Mouse (Mus musculus) CH12.LX (cell line): Measurements from ENCODE around the gene Mt1. TPM values are rescaled to one million over a fixed set of nuclear protein-coding genes. Genes with fewer than 3 reads are reported as not detected.

Experiments
- DNase-seq: peaks from one replicate; pipeline ENCODE4 v3.0.0-alpha.2; 2013; ENCODE audit errors: extremely low read depth
- H3K27ac ChIP-seq: 2 replicates; pipeline ENCODE4 v1.5.1; 2012; ENCODE audit warnings: low read depth, mild to moderate bottlenecking, control low read depth, moderate library complexity; ENCODE audit not compliant: insufficient read depth
- H3K27me3 ChIP-seq: replicated peaks from 2 replicates; pipeline ENCODE3; 2012; ENCODE audit warnings: inconsistent platforms
- H3K36me3 ChIP-seq, 2 experiments: replicated peaks in 1 of 2; 2 replicates each; pipeline versions ENCODE3 to v1.6.1; 2012; ENCODE audit warnings: inconsistent platforms in 1 of 2, low read length in 1 of 2, mild to moderate bottlenecking in 1 of 2, mixed read lengths in 1 of 2, moderate library complexity in 1 of 2; ENCODE audit not compliant: control insufficient read depth in 1 of 2, insufficient read depth in 1 of 2
- H3K4me1 ChIP-seq, 2 experiments: 2 replicates each; pipeline ENCODE4 v1.6.1; 2012; ENCODE audit warnings: inconsistent platforms in 1 of 2, moderate library complexity in 1 of 2; ENCODE audit not compliant: insufficient read depth in 2 of 2, control insufficient read depth in 1 of 2
- H3K4me2 ChIP-seq: 2 replicates; pipeline ENCODE4 v1.6.1; 2012; ENCODE audit warnings: low read depth, mild to moderate bottlenecking, control low read depth; ENCODE audit not compliant: poor library complexity, insufficient read depth, severe bottlenecking
- H3K4me3 ChIP-seq, 3 experiments: fragments of 150-350 bp in 1 of 3; sonication (generic) in 1 of 3; replicated peaks in 1 of 3; 2 replicates each; pipeline versions ENCODE3 to v1.5.1; 2011 to 2012; ENCODE audit warnings: low read depth in 2 of 3, low read length in 2 of 3, mild to moderate bottlenecking in 2 of 3, moderate library complexity in 2 of 3, control low read depth in 1 of 3, improper control_type of control experiment in 1 of 3, inconsistent platforms in 1 of 3, mixed read lengths in 1 of 3; ENCODE audit not compliant: poor library complexity in 1 of 3
- H3K79me2 ChIP-seq: replicated peaks from 2 replicates; pipeline ENCODE4 v1.6.1; 2012; ENCODE audit warnings: mild to moderate bottlenecking, moderate library complexity; ENCODE audit not compliant: control insufficient read depth, poor library complexity, insufficient read depth, severe bottlenecking; ENCODE audit errors: extremely low read depth
- H3K9ac ChIP-seq: 2 replicates; pipeline ENCODE4 v1.6.1; 2012; ENCODE audit warnings: low read depth, mild to moderate bottlenecking, control low read depth, moderate library complexity; ENCODE audit not compliant: insufficient read depth
- H3K9me3 ChIP-seq: replicated peaks from 2 replicates; pipeline ENCODE3; 2012; ENCODE audit warnings: low read length, inconsistent platforms, mixed read lengths
- BHLHE40 ChIP-seq: IDR thresholded peaks from 2 replicates; pipeline ENCODE4 v1.6.1; 2011; ENCODE audit warnings: mild to moderate bottlenecking, low read depth, low read length, improper control_type of control experiment
- CHD1 ChIP-seq: IDR thresholded peaks from 2 replicates; pipeline ENCODE4 v1.6.1; 2012; ENCODE audit warnings: low read depth, low read length, improper control_type of control experiment, inconsistent platforms
- CHD2 ChIP-seq: IDR thresholded peaks from 2 replicates; pipeline ENCODE4 v1.6.1; 2011; ENCODE audit warnings: low read length, improper control_type of control experiment
- CTCF ChIP-seq, 2 experiments: IDR thresholded peaks in 1 of 2; conservative IDR thresholded peaks in 1 of 2; 2 replicates each; pipeline ENCODE4 v1.5.1; 2011 to 2012; ENCODE audit warnings: low read depth in 2 of 2, low read length in 2 of 2, improper control_type of control experiment in 1 of 2, inconsistent platforms in 1 of 2, mild to moderate bottlenecking in 1 of 2, moderate library complexity in 1 of 2
- E2F4 ChIP-seq: IDR thresholded peaks from 2 replicates; pipeline ENCODE4 v1.6.1; 2011; ENCODE audit warnings: low read depth, low read length, improper control_type of control experiment; ENCODE audit not compliant: insufficient replicate concordance
- JUN ChIP-seq: IDR thresholded peaks from 2 replicates; pipeline ENCODE4 v1.6.1; 2011; ENCODE audit warnings: low read depth, mild to moderate bottlenecking, low read length, improper control_type of control experiment, moderate library complexity; ENCODE audit not compliant: insufficient read depth
- KAT2A ChIP-seq: IDR thresholded peaks from 2 replicates; pipeline ENCODE4 v1.6.1; 2012; ENCODE audit warnings: low read length, improper control_type of control experiment, inconsistent platforms; ENCODE audit not compliant: insufficient replicate concordance
- MAFK ChIP-seq: IDR thresholded peaks from 2 replicates; pipeline ENCODE4 v1.6.1; 2011; ENCODE audit warnings: low read length, improper control_type of control experiment; ENCODE audit not compliant: insufficient replicate concordance
- MYC ChIP-seq: IDR thresholded peaks from 2 replicates; pipeline ENCODE4 v1.6.1; 2011; ENCODE audit warnings: low read depth, mild to moderate bottlenecking, improper control_type of control experiment, low read length
- NELFE ChIP-seq: IDR thresholded peaks from 2 replicates; pipeline ENCODE4 v1.6.1; 2011; ENCODE audit warnings: low read depth, low read length, improper control_type of control experiment
- PAX5 ChIP-seq: IDR thresholded peaks from 2 replicates; pipeline ENCODE4 v1.6.1; 2012; ENCODE audit warnings: low read length, inconsistent platforms, mixed read lengths
- POLR2A ChIP-seq: IDR thresholded peaks from 2 replicates; pipeline ENCODE4 v1.6.1; 2011; ENCODE audit warnings: low read depth, mild to moderate bottlenecking, improper control_type of control experiment, low read length
- POLR2AphosphoS2 ChIP-seq: IDR thresholded peaks from 2 replicates; pipeline ENCODE4 v1.6.1; 2011; ENCODE audit warnings: low read depth, low read length, improper control_type of control experiment
- RAD21 ChIP-seq: IDR thresholded peaks from 2 replicates; pipeline ENCODE4 v1.6.1; 2011; ENCODE audit warnings: low read depth, mild to moderate bottlenecking, low read length, improper control_type of control experiment, moderate library complexity
- SMC3 ChIP-seq: IDR thresholded peaks from 2 replicates; pipeline ENCODE4 v1.6.1; 2011; ENCODE audit warnings: low read depth, low read length, improper control_type of control experiment
- TBP ChIP-seq: conservative IDR thresholded peaks from 2 replicates; pipeline ENCODE4 v1.6.1; 2011; ENCODE audit warnings: low read depth, low read length, improper control_type of control experiment
- TCF12 ChIP-seq: IDR thresholded peaks from 2 replicates; pipeline ENCODE4 v1.6.1; 2014; ENCODE audit warnings: low read depth, mild to moderate bottlenecking, inconsistent platforms, low read length, improper control_type of control experiment
- USF2 ChIP-seq: conservative IDR thresholded peaks from 2 replicates; pipeline ENCODE4 v1.6.1; 2011; ENCODE audit warnings: low read depth, low read length, improper control_type of control experiment
- ZC3H11A ChIP-seq: IDR thresholded peaks from 2 replicates; pipeline ENCODE4 v1.6.1; 2012; ENCODE audit warnings: low read depth, mild to moderate bottlenecking, inconsistent platforms, low read length, improper control_type of control experiment
- ZKSCAN1 ChIP-seq: IDR thresholded peaks from 2 replicates; pipeline ENCODE4 v1.6.1; 2012; ENCODE audit warnings: low read depth, inconsistent platforms, low read length, improper control_type of control experiment, borderline replicate concordance
- dilution Hi-C: fragments of 300-500 bp; cut with MboI; formaldehyde crosslinking; loops from 2 replicates; pipeline ENCODE4 v1.14.3; 2020; ENCODE audit warnings: low sequenced_read_pairs; ENCODE audit not compliant: extremely low pct_unique_long_range_greater_than_20kb, extremely low pct_ligation_motif_present
- in situ Hi-C: fragments of 300-500 bp; cut with MboI; formaldehyde crosslinking; loops from 3 replicates; pipeline ENCODE4 v1.14.3; 2019; ENCODE audit warnings: low sequenced_read_pairs, low pct_ligation_motif_present, low pct_unique_long_range_greater_than_20kb, mixed read lengths
- polyA plus RNA-seq: library from polyadenylated mRNA; unstranded; fragments of >175 nt; gene quantifications from 2 replicates; pipeline ENCODE4 v1.2.1, GENCODE M21; 2012; ENCODE audit warnings: low read depth; ENCODE audit not compliant: insufficient read length
- total RNA-seq, 2 experiments: library from RNA; depleted of rRNA; stranded (reverse); fragments of 300-350 nt in 1 of 2; fragments of >200 nt in 1 of 2; gene quantifications; 2 replicates each; pipeline ENCODE4 v1.2.3; 2012 to 2014

Mt1 gene
- total and polyA plus RNA-seq, 3 experiments = 19.9 to 239 (median 62.7) TPM

DNA sequence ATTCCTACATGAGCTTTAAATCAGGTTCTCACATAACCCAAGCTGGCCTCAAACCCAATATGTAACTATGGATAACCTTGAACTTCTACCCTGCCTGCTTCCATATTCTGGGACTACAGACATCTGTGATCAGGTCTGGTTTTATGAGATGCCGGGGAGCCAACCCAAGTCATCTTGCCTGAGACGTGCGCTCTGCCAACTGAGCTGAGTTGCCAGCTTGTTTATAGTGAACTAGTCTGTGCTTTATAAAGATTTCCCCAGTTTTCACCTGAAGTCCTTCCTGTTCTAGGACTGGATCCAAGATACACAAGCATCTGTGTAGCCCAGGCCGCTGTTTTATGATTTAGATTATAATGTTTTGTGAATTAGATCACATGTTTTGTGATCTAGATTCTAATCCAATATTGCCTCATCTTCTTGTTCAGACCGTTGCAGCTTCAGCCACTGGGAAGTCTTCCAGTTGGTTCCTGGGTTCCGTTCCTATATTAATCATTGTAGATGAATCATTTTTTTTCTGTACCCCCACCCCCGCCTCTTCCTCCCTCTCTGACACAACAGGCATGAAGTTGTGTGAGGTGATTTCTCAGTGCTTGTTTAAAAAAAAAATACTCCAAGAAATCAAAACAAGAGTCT, 15.8 kb downstream of the Mt1 start:
- Histone ChIP-seq H3K9ac (no peak overlapping the region), H3K27ac (no peak overlapping the region), H3K4me1 (peaks cover 16 to 17% of the 10 kb centered on the region in 2 experiments), H3K4me3 (no peak overlapping the region), H3K4me2 (no peak overlapping the region)
- dilution Hi-C loops = no loop called here
- DNase-seq = no peak
- in situ Hi-C loops = loop anchor here (5.0 to 25.0 kb wide), 2 partner anchors 92 to 507 kb away; no protein-coding TSS in a partner anchor
- no peak for TF ChIP-seq CHD2
- TF ChIP-seq ZC3H11A = no peak
- TF ChIP-seq JUN = no peak
- no peak for TF ChIP-seq NELFE
- no peak for TF ChIP-seq USF2
- no peak for TF ChIP-seq E2F4
- no peak for TF ChIP-seq TCF12
- no peak for TF ChIP-seq KAT2A
- no peak for TF ChIP-seq CHD1
- TF ChIP-seq MAFK = no peak
- TF ChIP-seq TBP = no peak
- TF ChIP-seq PAX5 = no peak
- no peak for TF ChIP-seq ZKSCAN1
- TF ChIP-seq POLR2AphosphoS2 = no peak
- no peak for TF ChIP-seq POLR2A
- TF ChIP-seq MYC = no peak
- TF ChIP-seq, all 38 proteins: peak for 0
- Histone ChIP-seq H3K79me2 (no peaks in the 10 kb centered on the region), H3K9me3 (no peaks in the 10 kb centered on the region), H3K36me3 (no peaks in the 10 kb centered on the region), H3K27me3 (peaks cover 10% of the 10 kb centered on the region)

DNA sequence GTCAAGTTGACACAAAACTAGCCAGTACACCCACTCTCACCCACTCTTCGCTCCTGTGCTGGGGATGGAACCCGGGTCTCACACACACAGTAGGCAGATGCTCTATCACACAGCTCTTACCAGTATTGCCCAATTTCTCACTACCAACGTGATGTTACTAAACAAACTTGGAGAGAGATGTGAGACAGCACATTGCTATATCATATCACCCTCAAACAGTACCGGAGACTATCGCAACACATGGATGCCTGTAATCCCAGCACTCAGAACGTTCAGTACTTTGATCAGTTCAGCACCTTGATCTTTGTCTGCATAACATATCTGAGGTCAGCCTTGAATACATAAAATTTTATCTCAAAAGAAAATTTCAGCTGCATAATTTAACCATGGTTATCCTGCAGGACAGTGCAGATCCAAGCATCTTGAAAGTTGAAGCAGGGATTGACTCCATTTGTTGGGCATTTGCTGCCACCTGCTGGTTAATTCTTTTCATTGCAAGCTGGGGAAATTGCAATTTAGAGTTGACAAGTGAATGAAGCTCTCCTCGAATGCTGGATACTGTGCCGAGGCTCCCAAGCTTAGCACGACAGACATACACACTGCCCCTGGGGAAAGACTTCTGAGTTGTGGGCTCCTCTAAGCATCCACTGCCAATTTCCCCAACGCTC, 20.5 kb downstream of the Mt1 start:
- Histone ChIP-seq H3K4me2 (peak overlapping the region; percentile 48), H3K79me2 (no peaks in the 10 kb centered on the region), H3K27ac (no peak overlapping the region), H3K36me3 (no peaks in the 10 kb centered on the region), H3K4me1 (peaks cover 0 to 3% of the 10 kb centered on the region in 2 experiments; a peak in 1 of 4 replicates), H3K9me3 (no peaks in the 10 kb centered on the region), H3K27me3 (peaks cover 15% of the 10 kb centered on the region), H3K9ac (peak overlapping the region; percentile 32; the same call in 1 of the 2 replicates), H3K4me3 (no peak overlapping the region)
- dilution Hi-C loops (no loop called here), in situ Hi-C loops (loop anchor here (25.0 kb wide), 1 partner anchor 512 kb away; no protein-coding TSS in a partner anchor)
- DNase-seq = peak; percentile 75
- TF ChIP-seq SMC3 = peak; percentile 89
- TF ChIP-seq ZC3H11A = peak; percentile 80
- no peak for TF ChIP-seq BHLHE40
- TF ChIP-seq RAD21 = peak; percentile 99
- TF ChIP-seq CTCF (conservative IDR thresholded peaks at IDR 0.05 in 1 of 2, IDR thresholded peaks at IDR 0.05 in 1 of 2; ENCODE audit: low read depth in 2 of 2, low read length in 2 of 2) = peak; percentile 80 to 97
- TF ChIP-seq NELFE = peak; percentile 18; the same call in 1 of the 2 replicates
